Mouse (Mus musculus) ES-Bruce4 (cell line): ENCODE results near the gene Rrnad1. TPM values are rescaled to one million over a fixed set of nuclear protein-coding genes. Genes with fewer than 3 reads are reported as not detected.

Experiments used
- H3K27ac ChIP-seq: 2 replicates; pipeline ENCODE4 v1.5.1; 2012; ENCODE audit warnings: low read length, inconsistent platforms; ENCODE audit not compliant: insufficient read depth
- H3K27me3 ChIP-seq: 2 replicates; pipeline ENCODE4 v1.6.1; 2012; ENCODE audit warnings: mild to moderate bottlenecking, low read length, inconsistent platforms; ENCODE audit not compliant: control insufficient read depth, poor library complexity, insufficient read depth, severe bottlenecking
- H3K36me3 ChIP-seq: 2 replicates; pipeline ENCODE4 v1.6.1; 2012; ENCODE audit warnings: inconsistent platforms, mild to moderate bottlenecking, low read length, moderate library complexity; ENCODE audit not compliant: control insufficient read depth, poor library complexity, insufficient read depth, severe bottlenecking
- H3K4me1 ChIP-seq: one replicate; pipeline ENCODE4 v1.8.1; 2011; ENCODE audit warnings: low read length; ENCODE audit not compliant: control insufficient read depth, insufficient read depth
- H3K4me3 ChIP-seq: 2 replicates; pipeline ENCODE4 v1.5.1; 2011; ENCODE audit warnings: low read depth, mild to moderate bottlenecking, low read length
- H3K9ac ChIP-seq: 2 replicates; pipeline ENCODE4 v1.6.1; 2012; ENCODE audit warnings: low read depth, mild to moderate bottlenecking, inconsistent platforms; ENCODE audit not compliant: poor library complexity, severe bottlenecking
- H3K9me3 ChIP-seq: replicated peaks from 2 replicates; pipeline ENCODE4 v1.6.1; 2012; ENCODE audit warnings: mild to moderate bottlenecking, low read length, inconsistent platforms; ENCODE audit not compliant: control insufficient read depth, poor library complexity, insufficient read depth, severe bottlenecking
- CTCF ChIP-seq: IDR thresholded peaks from one replicate; pipeline ENCODE4 v1.8.1; 2011; ENCODE audit warnings: low read depth, low read length
- EP300 ChIP-seq: IDR thresholded peaks from 2 replicates; pipeline ENCODE4 v1.6.1; 2011; ENCODE audit warnings: low read depth, low read length; ENCODE audit not compliant: insufficient read depth
- POLR2A ChIP-seq: IDR thresholded peaks from one replicate; pipeline ENCODE4 v1.8.1; 2011; ENCODE audit warnings: low read length; ENCODE audit not compliant: insufficient read depth
- polyA plus RNA-seq: library from polyadenylated mRNA; stranded (reverse); fragments of >200 nt; gene quantifications from 2 replicates; pipeline ENCODE4 v1.2.4, GENCODE M21; 2011; ENCODE audit warnings: low read depth; ENCODE audit not compliant: missing spikeins, insufficient read depth, insufficient read length

Gene Rrnad1
- polyA plus RNA-seq, 1 experiment = 14.9 TPM

- peak overlapping the region; percentile 64 for H3K9ac ChIP-seq
- H3K36me3 ChIP-seq = peaks cover 4% of the 10 kb centered on the region; the same call in 1 of the 2 replicates
- H3K27me3 ChIP-seq = no peaks in the 10 kb centered on the region
- no peak for TF ChIP-seq EP300
- no peak for TF ChIP-seq CTCF
- no peak for TF ChIP-seq POLR2A
- no peaks in the 10 kb centered on the region for H3K4me1 ChIP-seq
- H3K4me3 ChIP-seq = peak overlapping the region; percentile 75
- no peak overlapping the region; the same call in 1 of the 2 replicates for H3K27ac ChIP-seq
- H3K9me3 ChIP-seq = no peaks in the 10 kb centered on the region
Measured at GRCm38 (mm10) chr3:87886004-87886365, 44.5 kb downstream of the Rrnad1 start.

GRCm38 (mm10) chr3:87885281-87886003 lies 45.1 kb downstream of the Rrnad1 start, which contains the start of gene Prcc:
Gene Prcc (minus strand): TSS chr3:87885608.
- Histone ChIP-seq H3K9me3 (no peaks in the 10 kb centered on the region), H3K4me3 (peak within 1 kb of the TSS; percentile 91), H3K9ac (peak within 1 kb of the TSS; percentile 96), H3K27ac (peak within 1 kb of the TSS; percentile 60), H3K27me3 (no peaks in the 10 kb centered on the region), H3K36me3 (peaks cover 6% of the 10 kb centered on the region), H3K4me1 (no peaks in the 10 kb centered on the region)
- TF ChIP-seq CTCF (no peak), POLR2A (no peak), EP300 (no peak)

- H3K4me3 ChIP-seq = peak overlapping the region; percentile 91
- H3K9ac ChIP-seq = peak overlapping the region; percentile 96
- no peaks in the 10 kb centered on the region for H3K4me1 ChIP-seq
- no peaks in the 10 kb centered on the region for H3K27me3 ChIP-seq
- H3K36me3 ChIP-seq = peaks cover 8% of the 10 kb centered on the region
- TF ChIP-seq EP300 = no peak
- TF ChIP-seq CTCF = no peak
- TF ChIP-seq POLR2A = no peak
- H3K9me3 ChIP-seq = no peaks in the 10 kb centered on the region
- H3K27ac ChIP-seq = peak overlapping the region; percentile 60
Measured at GRCm38 (mm10) chr3:87884708-87885251, 45.7 kb downstream of the Rrnad1 start.

- 0 out of 2 replicates have a peak overlapping the region, but pooled peaks have one; percentile 0 for H3K27ac ChIP-seq
Measured at GRCm38 (mm10) chr3:87884291-87884690, 46.2 kb downstream of the Rrnad1 start.

GRCm38 (mm10) chr3:87877730-87878129 lies 52.8 kb downstream of the Rrnad1 start:
- no peak overlapping the region for H3K27ac ChIP-seq
- H3K4me1 ChIP-seq = no peaks in the 10 kb centered on the region
- H3K27me3 ChIP-seq = no peaks in the 10 kb centered on the region
- H3K9ac ChIP-seq = no peak overlapping the region
- no peak for TF ChIP-seq EP300
- TF ChIP-seq POLR2A = no peak
- TF ChIP-seq CTCF = no peak
- no peaks in the 10 kb centered on the region for H3K9me3 ChIP-seq
- H3K4me3 ChIP-seq = no peak overlapping the region
- H3K36me3 ChIP-seq = peaks cover 26% of the 10 kb centered on the region

More at GRCm38 (mm10) chr3:87884291-87884690, 46.2 kb downstream of the Rrnad1 start:
- TF ChIP-seq CTCF (no peak), EP300 (no peak), POLR2A (no peak)
- H3K4me1 ChIP-seq = no peaks in the 10 kb centered on the region
- H3K4me3 ChIP-seq = peak overlapping the region; percentile 91
- no peaks in the 10 kb centered on the region for H3K9me3 ChIP-seq
- peak overlapping the region; percentile 96 for H3K9ac ChIP-seq
- H3K27me3 ChIP-seq = no peaks in the 10 kb centered on the region
- H3K36me3 ChIP-seq = peaks cover 8% of the 10 kb centered on the region

Other genes starting within 250 kb of the Rrnad1 start
- gene Lrrc71, start 182.1 kb downstream of the Rrnad1 start, polyA plus RNA-seq = not detected in 2 replicates
- 0.26 and 0.46 TPM in 2 replicates for gene Ntrk1, start 135.6 kb downstream of the Rrnad1 start, polyA plus RNA-seq
- gene Insrr, start 133.8 kb downstream of the Rrnad1 start, polyA plus RNA-seq = 0.35 TPM in 1 of 2 replicates, not detected in the other
- gene Pear1, start 106.4 kb downstream of the Rrnad1 start, polyA plus RNA-seq = 1.9 and 2.3 TPM in 2 replicates
- 0.18 TPM in 1 of 2 replicates, not detected in the other for gene Sh2d2a, start 84.0 kb downstream of the Rrnad1 start, polyA plus RNA-seq
- gene Prcc, start 45.1 kb downstream of the Rrnad1 start, polyA plus RNA-seq = 66.9 and 74.2 TPM in 2 replicates
- 508 and 526 TPM in 2 replicates for gene Hdgf, start 24.4 kb downstream of the Rrnad1 start, polyA plus RNA-seq
- 207 and 219 TPM in 2 replicates for gene Mrpl24, start 11.2 kb downstream of the Rrnad1 start, polyA plus RNA-seq
- gene Isg20l2, start 403 bp downstream of the Rrnad1 start, polyA plus RNA-seq = 64.3 and 68.4 TPM in 2 replicates
- gene Crabp2, start 17.9 kb upstream of the Rrnad1 start, polyA plus RNA-seq = 11.9 and 12.0 TPM in 2 replicates
- gene Nes, start 40.4 kb upstream of the Rrnad1 start, polyA plus RNA-seq = 34.5 and 36.0 TPM in 2 replicates
- 1.1 TPM in 2 replicates for gene Bcan, start 69.5 kb upstream of the Rrnad1 start, polyA plus RNA-seq
- gene Hapln2, start 96.9 kb upstream of the Rrnad1 start, polyA plus RNA-seq = not detected in 2 replicates
- gene Gpatch4, start 112.4 kb upstream of the Rrnad1 start, polyA plus RNA-seq = 27.7 and 27.8 TPM in 2 replicates
- gene Naxe, start 127.8 kb upstream of the Rrnad1 start, polyA plus RNA-seq = 63.0 and 67.1 TPM in 2 replicates
- not detected in 2 replicates for gene Ttc24, start 147.6 kb upstream of the Rrnad1 start, polyA plus RNA-seq
- 28.2 and 30.9 TPM in 2 replicates for gene Iqgap3, start 151.3 kb upstream of the Rrnad1 start, polyA plus RNA-seq
- gene Mef2d, start 211.7 kb upstream of the Rrnad1 start, polyA plus RNA-seq = 41.5 and 48.1 TPM in 2 replicates